Mouse (Mus musculus): ENCODE results near the gene Fam72a. TPM values are rescaled to one million over a fixed set of nuclear protein-coding genes. Genes with fewer than 3 reads are reported as not detected.

Gene Fam72a
- 1.7 and 3.0 TPM in 2 replicates for polyA plus RNA-seq (2015; fragmentation: Nextera tagmentation; extraction: Ambion mirVana)

DNA sequence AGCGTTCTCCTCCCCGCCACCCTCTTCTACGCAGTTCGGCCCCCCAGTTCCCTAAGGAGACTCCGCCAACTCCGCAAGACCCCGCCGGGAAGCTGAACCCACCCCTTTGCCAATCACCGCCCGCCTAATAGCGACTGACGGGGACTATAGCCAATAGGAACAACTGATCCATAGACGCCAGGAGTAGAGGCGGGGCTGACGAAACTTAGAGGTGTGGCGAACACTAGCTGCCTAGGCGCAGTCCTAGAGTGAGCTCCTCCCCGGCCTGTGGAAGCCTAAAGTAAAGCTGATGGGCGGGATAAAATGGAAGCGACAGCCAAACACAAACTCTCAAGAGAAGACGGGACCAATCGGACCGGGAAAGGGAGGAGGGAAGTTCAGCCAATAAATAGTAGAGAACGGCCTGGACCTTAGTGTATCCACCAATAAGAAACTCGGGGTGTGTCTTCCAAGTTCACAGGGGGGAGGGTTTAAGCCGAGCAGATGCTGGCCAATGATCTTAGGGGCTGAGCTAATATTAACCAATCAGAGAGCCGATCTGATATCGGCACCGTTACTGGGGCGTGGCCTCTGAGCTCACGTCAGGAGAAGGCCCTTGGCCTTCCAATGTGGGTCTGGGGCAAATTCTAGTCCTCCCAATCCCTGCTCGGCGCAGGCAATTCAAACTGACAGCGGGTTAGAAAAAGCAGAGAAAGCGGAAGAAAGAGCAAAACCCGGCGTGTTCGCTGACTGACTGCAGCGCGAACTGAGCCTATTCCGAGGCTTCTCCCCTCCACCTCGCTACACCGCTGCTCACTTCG is at the start of gene Fam72a, which contains the start of gene Srgap2:
Fam72a (plus strand) TSS at position 623 of the 800 bp plus-strand sequence.
Srgap2 (minus strand) TSS at position 72 of the 800 bp plus-strand sequence.
- no peaks in the 10 kb centered on the region for H3K36me3 ChIP-seq (ENCODE audit: control insufficient read depth, insufficient read depth)
- H3K27me3 ChIP-seq (replicated peaks; ENCODE audit: control insufficient read depth, insufficient read depth, low read length), result no peaks in the 10 kb centered on the region
- H3K27ac ChIP-seq (ENCODE audit: low read length), result peak within 1 kb of the TSS; percentile 95
- H3K4me2 ChIP-seq (ENCODE audit: low read length), result peak within 1 kb of the TSS; percentile 86
- H3K4me1 ChIP-seq (replicated peaks; ENCODE audit: control insufficient read depth, insufficient read depth, low read length), result peaks cover 31% of the 10 kb centered on the region
- peak within 1 kb of the TSS; percentile 85 for H3K9ac ChIP-seq (replicated peaks; ENCODE audit: low read depth, low read length)
- ATAC-seq, result peak; percentile 96
- under 1% methylated on average over 44 of the region's 44 CpGs for WGBS
- H3K4me3 ChIP-seq (replicated peaks; ENCODE audit: low read length), result peak within 1 kb of the TSS; percentile 94
- no peaks in the 10 kb centered on the region for H3K9me3 ChIP-seq (ENCODE audit: control insufficient read depth, low read length)

DNA sequence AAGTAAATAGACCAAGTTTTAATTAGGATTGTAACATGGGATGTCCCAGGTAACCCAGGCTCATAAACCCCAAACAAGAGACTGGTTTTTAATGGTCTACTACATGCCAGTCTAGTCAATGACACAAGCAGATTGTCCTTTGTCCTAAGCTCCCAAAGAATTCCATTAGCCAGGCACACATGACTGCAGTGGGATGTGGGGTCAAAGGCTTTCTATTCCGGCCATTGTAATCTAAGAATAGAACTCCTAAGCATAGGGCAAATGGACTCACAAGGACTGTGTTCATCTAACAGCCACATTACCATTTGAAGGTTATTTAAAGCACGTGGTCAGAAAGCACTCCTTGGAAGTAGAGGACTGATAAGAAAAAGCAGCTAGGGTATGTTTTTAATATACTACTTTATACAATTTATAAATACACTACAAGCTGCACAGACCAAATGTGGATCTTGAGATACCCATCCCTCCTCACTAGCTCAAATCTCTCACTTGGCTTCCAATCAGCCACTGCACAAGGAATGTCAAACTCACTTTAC is 48.9 kb upstream of the Fam72a start:
- no peak overlapping the region for H3K4me3 ChIP-seq (replicated peaks; ENCODE audit: low read length)
- no peak overlapping the region for H3K4me2 ChIP-seq (ENCODE audit: low read length)
- 12% methylated on average over 2 of the region's 2 CpGs for WGBS
- no peaks in the 10 kb centered on the region for H3K9me3 ChIP-seq (ENCODE audit: control insufficient read depth, low read length)
- H3K36me3 ChIP-seq (ENCODE audit: control insufficient read depth, insufficient read depth), result no peaks in the 10 kb centered on the region
- no peak for ATAC-seq
- no peak overlapping the region for H3K27ac ChIP-seq (ENCODE audit: low read length)
- H3K9ac ChIP-seq (replicated peaks; ENCODE audit: low read depth, low read length), result no peak overlapping the region
- no peaks in the 10 kb centered on the region for H3K27me3 ChIP-seq (replicated peaks; ENCODE audit: control insufficient read depth, insufficient read depth, low read length)
- H3K4me1 ChIP-seq (replicated peaks; ENCODE audit: control insufficient read depth, insufficient read depth, low read length), result peaks cover 10% of the 10 kb centered on the region

DNA sequence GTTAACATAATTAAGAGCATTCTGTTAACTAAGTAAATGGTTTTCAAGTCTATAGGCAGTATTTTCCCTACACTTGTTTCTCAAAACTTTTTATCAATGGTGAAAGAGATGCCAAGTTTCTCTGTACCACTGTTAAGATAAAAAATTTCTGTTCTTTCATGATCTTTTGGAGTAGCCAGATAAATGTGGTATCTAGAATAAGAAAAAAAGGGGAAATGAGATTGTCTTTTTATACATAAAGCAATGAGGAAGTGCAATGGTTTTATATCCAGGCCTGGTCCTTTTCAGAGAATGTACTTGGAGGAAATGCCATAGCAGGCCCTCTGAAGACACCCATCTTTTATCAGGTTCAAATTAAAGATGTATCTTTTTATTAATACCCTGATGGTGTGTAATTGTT is 46.3 kb upstream of the Fam72a start:
- no peak for ATAC-seq
- H3K36me3 ChIP-seq (ENCODE audit: control insufficient read depth, insufficient read depth), result no peaks in the 10 kb centered on the region
- H3K9me3 ChIP-seq (ENCODE audit: control insufficient read depth, low read length), result no peaks in the 10 kb centered on the region
- H3K27ac ChIP-seq (ENCODE audit: low read length), result no peak overlapping the region
- no peak overlapping the region for H3K4me3 ChIP-seq (replicated peaks; ENCODE audit: low read length)
- no peak overlapping the region for H3K9ac ChIP-seq (replicated peaks; ENCODE audit: low read depth, low read length)
- H3K4me2 ChIP-seq (ENCODE audit: low read length), result no peak overlapping the region
- peaks cover 10% of the 10 kb centered on the region for H3K4me1 ChIP-seq (replicated peaks; ENCODE audit: control insufficient read depth, insufficient read depth, low read length)
- no peaks in the 10 kb centered on the region for H3K27me3 ChIP-seq (replicated peaks; ENCODE audit: control insufficient read depth, insufficient read depth, low read length)

DNA sequence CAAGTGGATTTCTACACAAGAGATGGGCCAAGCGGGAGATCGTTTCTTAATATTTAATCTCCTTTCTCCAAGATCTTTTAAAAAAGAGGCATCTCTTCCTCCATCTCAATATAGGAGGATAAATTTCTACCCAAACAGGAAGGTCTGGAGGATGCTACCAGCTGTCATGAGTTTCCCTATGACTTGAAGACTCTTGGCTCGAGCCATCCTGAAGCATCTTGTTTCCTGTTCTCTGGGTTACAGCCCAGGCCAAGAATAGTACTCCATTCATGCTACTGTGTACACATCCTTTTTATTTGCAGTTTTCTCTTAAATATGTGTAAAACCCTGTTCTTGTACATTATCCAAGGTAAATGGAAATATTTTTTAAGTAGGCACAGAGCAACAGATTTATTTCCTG is 45.5 kb upstream of the Fam72a start:
- Histone ChIP-seq H3K4me3 (replicated peaks; ENCODE audit: low read length) (no peak overlapping the region), H3K36me3 (ENCODE audit: control insufficient read depth, insufficient read depth) (no peaks in the 10 kb centered on the region), H3K4me1 (replicated peaks; ENCODE audit: control insufficient read depth, insufficient read depth, low read length) (peaks cover 12% of the 10 kb centered on the region), H3K4me2 (ENCODE audit: low read length) (no peak overlapping the region), H3K27me3 (replicated peaks; ENCODE audit: control insufficient read depth, insufficient read depth, low read length) (no peaks in the 10 kb centered on the region), H3K27ac (ENCODE audit: low read length) (no peak overlapping the region), H3K9ac (replicated peaks; ENCODE audit: low read depth, low read length) (no peak overlapping the region), H3K9me3 (ENCODE audit: control insufficient read depth, low read length) (no peaks in the 10 kb centered on the region)
- no peak for ATAC-seq
- 85% methylated on average over 3 of the region's 3 CpGs for WGBS

DNA sequence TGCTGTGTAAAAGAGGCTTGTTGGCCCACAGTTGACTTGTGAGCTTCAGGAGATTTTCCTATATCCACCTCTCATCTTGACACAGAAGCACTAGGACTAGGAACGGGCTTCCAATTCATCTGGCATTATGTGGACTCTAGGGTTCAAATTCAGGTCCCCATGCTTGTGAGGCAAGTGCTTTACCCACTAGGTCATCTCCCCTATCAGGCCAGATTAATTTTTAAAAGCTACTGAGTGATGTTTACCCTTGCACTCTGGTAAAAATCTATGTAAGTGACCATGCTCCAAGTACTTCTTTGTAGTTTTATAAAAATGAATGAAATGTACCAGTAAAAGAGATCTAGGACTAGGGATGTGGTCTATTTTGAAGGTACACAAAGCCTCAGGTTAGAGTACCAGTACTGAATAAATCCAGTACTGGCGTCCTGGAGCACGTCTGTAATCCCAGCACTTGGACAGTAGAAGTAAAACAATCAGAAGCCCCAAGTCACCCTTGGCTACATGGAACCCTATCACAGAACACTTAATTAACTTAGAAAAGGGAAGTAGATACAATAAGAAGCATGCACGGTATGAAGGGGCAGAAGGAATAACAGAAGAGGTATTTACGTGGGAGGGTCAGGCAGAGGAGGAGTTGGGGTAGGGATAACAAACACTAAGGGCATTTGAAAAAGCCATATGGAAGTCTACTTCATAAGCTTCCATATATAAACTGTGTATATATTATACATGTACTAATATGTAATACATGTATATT is 41.4 kb upstream of the Fam72a start:
- no peak for ATAC-seq

DNA sequence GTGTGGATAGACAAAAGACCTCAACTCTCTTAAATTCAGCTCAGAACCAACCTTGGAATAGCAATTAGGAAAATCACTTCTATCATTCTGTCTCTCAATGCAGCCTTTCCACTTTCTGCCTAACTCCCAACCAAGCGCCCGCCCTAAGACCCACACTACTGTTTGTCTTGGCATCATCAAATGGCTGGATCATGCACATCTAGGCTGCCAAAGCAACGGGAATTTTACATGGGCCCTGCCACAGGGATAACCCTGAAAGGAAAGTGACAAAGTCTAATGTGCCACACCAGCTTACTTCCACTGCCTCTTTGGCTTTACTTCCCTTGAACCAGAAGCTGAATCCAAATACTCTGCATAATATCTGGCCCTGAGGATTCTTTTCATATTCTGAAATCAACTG is 38.4 kb upstream of the Fam72a start:
- H3K9ac ChIP-seq (replicated peaks; ENCODE audit: low read depth, low read length), result no peak overlapping the region
- no peak overlapping the region for H3K27ac ChIP-seq (ENCODE audit: low read length)
- ATAC-seq, result no peak
- 83% methylated on average over 3 of the region's 3 CpGs for WGBS
- no peaks in the 10 kb centered on the region for H3K9me3 ChIP-seq (ENCODE audit: control insufficient read depth, low read length)
- peaks cover 9% of the 10 kb centered on the region for H3K4me1 ChIP-seq (replicated peaks; ENCODE audit: control insufficient read depth, insufficient read depth, low read length)
- H3K4me3 ChIP-seq (replicated peaks; ENCODE audit: low read length), result no peak overlapping the region
- no peaks in the 10 kb centered on the region for H3K27me3 ChIP-seq (replicated peaks; ENCODE audit: control insufficient read depth, insufficient read depth, low read length)
- no peak overlapping the region for H3K4me2 ChIP-seq (ENCODE audit: low read length)
- no peaks in the 10 kb centered on the region for H3K36me3 ChIP-seq (ENCODE audit: control insufficient read depth, insufficient read depth)

More for the DNA sequence above, 41.4 kb upstream of the Fam72a start:
- Histone ChIP-seq H3K27me3 (replicated peaks; ENCODE audit: control insufficient read depth, insufficient read depth, low read length) (no peaks in the 10 kb centered on the region), H3K27ac (ENCODE audit: low read length) (no peak overlapping the region), H3K4me2 (ENCODE audit: low read length) (no peak overlapping the region), H3K36me3 (ENCODE audit: control insufficient read depth, insufficient read depth) (no peaks in the 10 kb centered on the region), H3K4me3 (replicated peaks; ENCODE audit: low read length) (no peak overlapping the region), H3K9ac (replicated peaks; ENCODE audit: low read depth, low read length) (no peak overlapping the region), H3K9me3 (ENCODE audit: control insufficient read depth, low read length) (no peaks in the 10 kb centered on the region), H3K4me1 (replicated peaks; ENCODE audit: control insufficient read depth, insufficient read depth, low read length) (peaks cover 14% of the 10 kb centered on the region)
- WGBS, result 64% methylated on average over 5 of the region's 5 CpGs

DNA sequence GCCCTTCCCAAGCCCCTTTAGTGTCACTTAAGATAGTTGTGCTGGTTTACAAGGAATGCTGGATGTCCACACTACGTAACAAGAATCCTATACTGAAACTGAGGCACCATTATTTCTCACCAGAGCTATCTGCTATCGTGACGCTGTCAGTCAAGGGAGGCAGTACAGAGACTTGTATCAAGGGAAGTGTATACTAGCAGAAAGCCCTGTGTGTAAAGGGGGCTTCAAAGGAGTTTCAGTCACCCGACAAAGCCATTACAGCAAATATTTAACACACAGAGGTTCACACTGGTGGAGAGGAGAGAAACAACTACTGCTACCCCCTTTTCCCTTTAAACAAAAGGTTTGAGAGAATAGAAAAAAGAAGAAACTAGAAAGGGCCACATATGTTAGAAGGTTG is 36.1 kb upstream of the Fam72a start:
- WGBS, result 50% methylated on average over 4 of the region's 4 CpGs
- no peaks in the 10 kb centered on the region for H3K27me3 ChIP-seq (replicated peaks; ENCODE audit: control insufficient read depth, insufficient read depth, low read length)
- ATAC-seq, result peak; percentile 14; the same call in 1 of the 2 replicates
- peak overlapping the region; percentile 68 for H3K27ac ChIP-seq (ENCODE audit: low read length)
- no peaks in the 10 kb centered on the region for H3K36me3 ChIP-seq (ENCODE audit: control insufficient read depth, insufficient read depth)
- H3K4me2 ChIP-seq (ENCODE audit: low read length), result no peak overlapping the region
- no peaks in the 10 kb centered on the region for H3K9me3 ChIP-seq (ENCODE audit: control insufficient read depth, low read length)
- H3K4me1 ChIP-seq (replicated peaks; ENCODE audit: control insufficient read depth, insufficient read depth, low read length), result peaks cover 12% of the 10 kb centered on the region
- H3K4me3 ChIP-seq (replicated peaks; ENCODE audit: low read length), result no peak overlapping the region
- H3K9ac ChIP-seq (replicated peaks; ENCODE audit: low read depth, low read length), result no peak overlapping the region

DNA sequence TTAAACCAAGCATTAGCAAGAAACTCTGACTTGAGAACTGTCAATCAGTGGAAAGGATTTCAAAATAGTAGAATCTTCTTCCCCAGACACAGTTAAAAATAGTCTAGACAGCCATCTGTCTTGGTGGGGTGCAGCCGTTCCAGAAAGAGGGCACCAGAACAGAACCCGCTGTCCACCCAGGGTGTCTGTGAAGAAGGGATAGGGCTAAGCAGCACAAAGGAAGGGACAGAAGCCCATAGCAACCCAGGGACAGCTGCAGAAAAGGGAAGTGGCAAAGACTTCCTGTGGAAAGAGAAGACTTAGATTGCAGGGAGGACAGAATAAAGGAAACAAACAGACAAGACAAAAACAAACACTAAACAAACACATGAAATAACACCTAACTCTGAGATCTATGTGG is 35.3 kb upstream of the Fam72a start:
- no peaks in the 10 kb centered on the region for H3K36me3 ChIP-seq (ENCODE audit: control insufficient read depth, insufficient read depth)
- H3K4me2 ChIP-seq (ENCODE audit: low read length), result no peak overlapping the region
- no peaks in the 10 kb centered on the region for H3K9me3 ChIP-seq (ENCODE audit: control insufficient read depth, low read length)
- peak overlapping the region; percentile 5 for H3K27ac ChIP-seq (ENCODE audit: low read length)
- H3K4me1 ChIP-seq (replicated peaks; ENCODE audit: control insufficient read depth, insufficient read depth, low read length), result peaks cover 9% of the 10 kb centered on the region
- H3K27me3 ChIP-seq (replicated peaks; ENCODE audit: control insufficient read depth, insufficient read depth, low read length), result no peaks in the 10 kb centered on the region
- no peak overlapping the region for H3K4me3 ChIP-seq (replicated peaks; ENCODE audit: low read length)
- ATAC-seq, result peak; percentile 36
- no peak overlapping the region for H3K9ac ChIP-seq (replicated peaks; ENCODE audit: low read depth, low read length)
- 45% methylated on average over 2 of the region's 2 CpGs for WGBS
